Comparison of ENCODE assay signal across 18 mouse cellular contexts in the genomic region with DNA sequence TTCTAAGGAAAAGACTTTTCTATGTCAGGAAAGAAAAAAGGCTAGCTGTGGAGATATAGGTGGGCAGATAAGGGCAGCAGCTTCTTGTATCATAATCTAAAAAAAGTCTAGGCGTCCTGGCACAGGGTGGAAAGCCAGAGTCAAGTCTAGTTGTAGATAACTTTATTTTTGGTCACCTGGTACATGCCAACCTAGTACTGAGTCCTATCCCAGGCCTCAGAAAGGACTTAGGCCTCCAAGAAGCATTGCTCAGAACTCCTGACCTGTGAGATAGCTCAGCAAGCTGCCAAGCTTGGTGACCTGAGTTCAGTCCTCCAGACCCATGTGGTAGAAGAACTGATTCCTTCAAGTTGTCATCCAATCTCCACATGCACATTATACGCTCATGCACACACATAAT.
"Had no signal": no experiment of that assay in that cellular context is flagged by ENCODE, and none has a peak within 500 bp of the region (broad histone marks: within the 10 kb centered on the region; RNA-seq: fewer than 3 reads in every experiment).

No protein-coding gene starts in this region.

- ATAC-seq: midbrain, embryonic 13.5 days; midbrain, embryonic 16.5 days had no signal

- H3K9ac ChIP-seq: kidney, embryonic 15.5 days; liver, embryonic 13.5 days; midbrain, embryonic 13.5 days; neural tube, embryonic 13.5 days; stomach, embryonic 15.5 days had no signal

- H3K4me1 ChIP-seq: liver, embryonic 13.5 days; midbrain, embryonic 10.5 days; midbrain, embryonic 13.5 days; neural tube, embryonic 13.5 days; stomach, embryonic 15.5 days had no signal

- H3K4me2 ChIP-seq: kidney, embryonic 15.5 days; liver, embryonic 13.5 days; midbrain, embryonic 13.5 days; neural tube, embryonic 13.5 days; stomach, embryonic 15.5 days had no signal

- H3K27me3 ChIP-seq: midbrain, embryonic 13.5 days; neural tube, embryonic 13.5 days; stomach, embryonic 15.5 days had no signal

- H3K27ac ChIP-seq: kidney, embryonic 15.5 days; left cerebral cortex, adult 2 months; liver, embryonic 13.5 days; midbrain, embryonic 10.5 days; midbrain, embryonic 13.5 days; neural tube, embryonic 13.5 days; stomach, embryonic 15.5 days had no signal

- H3K4me3 ChIP-seq: kidney, embryonic 15.5 days; left cerebral cortex, adult 2 months; liver, embryonic 13.5 days; midbrain, embryonic 10.5 days; midbrain, embryonic 13.5 days; myocyte; neural tube, embryonic 13.5 days; stomach, embryonic 15.5 days had no signal

- H3K9me3 ChIP-seq: kidney, embryonic 15.5 days; liver, embryonic 13.5 days; midbrain, embryonic 10.5 days; midbrain, embryonic 13.5 days; neural tube, embryonic 13.5 days; stomach, embryonic 15.5 days had no signal

- H3K36me3 ChIP-seq: kidney, embryonic 15.5 days; liver, embryonic 13.5 days; midbrain, embryonic 10.5 days; midbrain, embryonic 13.5 days; neural tube, embryonic 13.5 days; stomach, embryonic 15.5 days had no signal

- DNase-seq: kidney, postnatal 10 days; kidney, postnatal 36 days; layer of hippocampus, postnatal 36 days; liver, embryonic 13.5 days; lung, adult 2 months; lung, postnatal 14 days; retina, postnatal 1 day; right cerebral cortex, postnatal 25 days; spleen, adult 18-20 months; thymus, postnatal 25 days had no signal
